Mouse (Mus musculus) induced T-regulatory cell, adult 2 months (primary cell): ENCODE data around the gene Olfr808.

Experiments used
- DNase-seq: peaks from one replicate; pipeline ENCODE4 v3.0.0-alpha.2; 2012; ENCODE audit warnings: low read depth

Gene Olfr808

DNA sequence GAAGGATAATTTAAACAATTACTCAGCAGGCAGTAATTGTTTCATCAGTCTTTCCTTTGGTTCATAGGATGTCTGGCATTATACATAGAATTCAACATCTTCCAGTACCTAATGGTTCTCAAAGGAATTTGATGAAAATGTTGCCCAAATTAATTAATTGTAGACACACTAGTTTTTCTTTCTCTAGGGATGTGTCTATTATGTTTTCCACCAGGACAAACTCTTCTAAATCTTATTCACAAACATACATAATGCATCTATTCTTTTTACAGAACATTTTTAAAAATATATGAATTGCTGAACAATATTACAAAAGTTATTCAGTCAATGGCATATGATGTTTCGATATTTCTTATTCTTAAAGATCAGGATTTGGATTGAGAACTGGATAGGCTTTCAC lies at the start of gene Olfr808:
TSS of gene Olfr808 (plus strand) at position 301 of the 400 bp plus-strand sequence.
- DNase-seq = no peak

DNA sequence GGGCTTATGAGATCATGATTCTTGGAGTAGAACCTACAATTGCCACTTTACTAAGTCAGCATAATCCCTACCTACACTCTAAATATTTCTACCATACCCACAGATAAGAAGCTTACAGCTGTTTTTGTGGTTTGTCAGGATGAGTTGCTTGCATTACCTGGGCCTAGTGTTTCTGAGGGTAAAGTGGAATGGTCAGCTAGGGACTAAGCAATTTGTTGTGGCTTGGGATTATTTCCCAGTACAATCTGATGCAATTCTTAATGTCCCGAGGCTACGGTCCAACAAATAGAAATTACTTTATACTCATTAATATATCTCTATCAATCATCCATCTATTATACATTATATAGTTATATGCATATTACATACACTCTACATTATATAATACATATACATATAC lies 36.0 kb upstream of the Olfr808 start, which contains the start of gene Olfr805:
TSS of gene Olfr805 (minus strand) at position 101 of the 400 bp plus-strand sequence.
- DNase-seq = no peak

DNA sequence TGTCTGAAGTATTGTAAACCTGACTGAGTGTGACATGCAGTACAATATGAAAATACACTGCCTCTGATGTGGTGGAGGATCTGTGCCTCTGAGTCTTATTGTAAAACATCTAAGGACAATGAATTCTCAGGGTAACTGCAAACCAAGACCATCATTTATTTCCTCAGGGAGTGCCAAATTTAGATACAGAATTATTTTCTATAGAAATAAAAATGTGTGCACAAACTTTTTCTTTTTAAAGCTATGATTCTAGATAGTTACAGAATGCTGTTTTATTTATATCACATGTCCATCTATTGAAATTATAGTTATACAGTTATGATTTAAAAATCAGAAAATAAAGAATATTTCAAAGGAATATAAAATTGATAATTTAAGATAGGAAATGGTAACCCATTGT lies 23.5 kb upstream of the Olfr808 start, which contains the start of gene Olfr806:
TSS of gene Olfr806 (minus strand) at position 101 of the 400 bp plus-strand sequence.
- DNase-seq = no peak

DNA sequence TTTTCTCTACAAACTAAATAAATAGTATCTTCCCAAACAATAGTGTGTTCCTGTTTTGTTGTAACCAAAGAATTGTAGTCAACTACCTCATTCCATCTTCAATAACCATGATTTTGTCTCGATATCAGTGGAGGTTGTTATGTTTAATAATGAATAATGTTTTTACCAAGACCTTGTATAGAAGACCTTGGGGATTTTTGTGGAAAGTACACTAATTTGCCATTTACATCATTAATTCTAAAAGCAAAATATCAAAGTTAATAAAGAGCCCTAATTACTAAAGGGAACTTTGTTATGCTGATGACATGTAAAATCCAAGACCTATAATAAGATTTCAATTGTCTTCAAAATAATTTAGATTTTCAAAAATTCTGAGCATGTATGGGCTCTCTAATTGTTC lies 7.6 kb upstream of the Olfr808 start, which contains the start of gene Olfr807:
TSS of gene Olfr807 (minus strand) at position 101 of the 400 bp plus-strand sequence.
- DNase-seq = no peak

DNA sequence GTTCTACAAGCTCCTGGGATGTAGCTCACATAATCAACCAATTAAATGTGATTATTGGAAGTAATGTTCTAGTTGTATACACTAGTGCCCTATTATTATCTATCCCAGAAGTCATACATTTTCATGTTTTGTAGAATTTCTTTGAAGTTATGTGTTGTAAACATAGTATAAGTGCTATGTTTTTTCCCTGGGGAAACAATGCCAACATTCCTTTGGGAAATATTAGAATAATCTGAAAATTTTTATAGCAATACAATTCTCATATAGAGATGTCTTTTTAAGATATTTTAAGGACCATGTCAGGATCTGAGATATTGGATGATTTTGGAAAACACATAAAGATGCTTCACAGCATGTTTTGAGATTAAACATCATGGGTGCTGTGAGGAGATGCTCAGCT lies 9.1 kb downstream of the Olfr808 start, which contains the start of gene Olfr809:
TSS of gene Olfr809 (plus strand) at position 301 of the 400 bp plus-strand sequence.
- DNase-seq = no peak

DNA sequence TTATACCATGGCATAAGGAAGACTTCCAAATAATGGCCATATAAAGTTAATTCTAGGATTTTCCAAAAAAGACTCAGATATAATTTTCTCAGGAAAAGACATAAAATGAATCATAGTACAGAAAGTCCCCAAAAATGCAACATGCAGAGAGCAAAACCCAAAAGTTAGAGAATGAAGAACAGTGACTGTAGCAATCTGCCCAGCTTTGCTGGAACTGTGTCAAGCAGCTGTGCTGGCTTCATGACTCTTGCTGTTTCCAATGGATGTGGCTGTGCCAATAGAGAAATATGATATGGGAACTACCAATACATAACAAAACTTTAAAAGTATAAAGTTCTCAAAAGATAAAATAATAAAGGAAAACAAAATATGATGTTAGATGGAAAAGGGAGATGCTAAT lies 12.8 kb downstream of the Olfr808 start:
- no peak for DNase-seq

DNA sequence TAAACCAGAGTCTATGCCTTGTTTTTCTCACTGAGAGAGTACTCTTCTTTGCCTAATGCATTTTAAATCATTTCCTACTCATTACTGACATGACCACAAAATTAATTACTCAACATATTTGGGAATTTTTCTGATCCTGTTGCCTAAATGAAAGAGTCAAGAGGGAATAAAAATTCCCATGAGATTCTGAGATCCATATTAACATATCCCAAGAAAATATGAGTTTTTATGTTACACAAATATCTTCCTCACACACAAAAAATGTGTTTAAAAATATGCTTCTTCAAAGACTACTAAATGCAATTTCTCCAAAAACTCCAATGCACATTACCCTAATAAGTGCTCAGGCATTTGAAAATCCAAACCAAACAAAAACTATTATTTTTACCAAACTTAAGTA lies 29.5 kb downstream of the Olfr808 start, which contains the start of gene Olfr810:
TSS of gene Olfr810 (minus strand) at position 101 of the 400 bp plus-strand sequence.
- DNase-seq = no peak

DNA sequence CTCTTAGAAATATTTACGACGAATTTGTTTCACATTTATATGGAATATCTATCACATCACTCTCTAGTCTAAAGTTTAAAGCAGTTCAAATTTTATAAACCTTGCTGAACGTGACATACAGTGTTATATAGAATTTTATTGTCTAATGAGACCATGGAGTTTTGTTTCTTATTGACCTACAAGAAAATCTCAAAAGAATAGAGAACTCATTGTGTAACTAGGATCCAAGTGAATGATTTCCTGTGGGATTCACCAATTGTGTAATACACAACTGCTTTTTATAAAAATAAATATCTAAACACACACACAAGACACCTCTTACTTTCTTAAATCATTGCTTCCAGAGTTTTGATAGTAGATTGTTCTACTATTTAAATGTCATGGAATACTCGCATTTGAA lies 39.0 kb downstream of the Olfr808 start, which contains the start of gene Olfr811:
TSS of gene Olfr811 (minus strand) at position 101 of the 400 bp plus-strand sequence.
- no peak for DNase-seq
